Mouse (Mus musculus): ENCODE measurements at regions not wholly inside any gene's neighbourhood (a gene's known extent, or its start where the extent isn't known, plus 50 kb on each side); places are given as distances from the start of the nearest gene placed in this dataset.

- DNase-seq (ENCODE audit: low spot score) (no peak), ATAC-seq (replicated peaks; ENCODE audit: low FRiP score, low TSS enrichment, low read depth) (no peak)
- H3K4me2 ChIP-seq (ENCODE audit: low read length): no peak overlapping the region
- no peak overlapping the region for H3K27ac ChIP-seq (ENCODE audit: low read depth)
- H3K9me3 ChIP-seq (ENCODE audit: control insufficient read depth, low read length): no peaks in the 10 kb centered on the region
- no peak overlapping the region for H3K4me3 ChIP-seq (ENCODE audit: low read depth, low read length)
- 68% methylated on average over 5 of the region's 5 CpGs for WGBS
- no peak overlapping the region for H3K9ac ChIP-seq (ENCODE audit: low read length)
- no peaks in the 10 kb centered on the region for H3K4me1 ChIP-seq (replicated peaks; ENCODE audit: control insufficient read depth, insufficient read depth, low read length)
- no peaks in the 10 kb centered on the region for H3K27me3 ChIP-seq (replicated peaks; ENCODE audit: control insufficient read depth, insufficient read depth, low read length)
- H3K36me3 ChIP-seq (ENCODE audit: control insufficient read depth, insufficient read depth, low read length): no peaks in the 10 kb centered on the region
Measured at GRCm38 (mm10) chr3:35688111-35688510, 65.8 kb upstream of the Atp11b start.

GRCm38 (mm10) chr3:35688781-35689180, 65.1 kb upstream of the Atp11b start:
- H3K4me3 ChIP-seq (ENCODE audit: low read depth, low read length): no peak overlapping the region
- H3K27ac ChIP-seq (ENCODE audit: low read depth): no peak overlapping the region
- no peak overlapping the region for H3K9ac ChIP-seq (ENCODE audit: low read length)
- ATAC-seq (replicated peaks; ENCODE audit: low FRiP score, low TSS enrichment, low read depth) (peak; percentile 44; the same call in 1 of the 2 replicates), DNase-seq (ENCODE audit: low spot score) (no peak)
- no peak overlapping the region for H3K4me2 ChIP-seq (ENCODE audit: low read length)
- H3K36me3 ChIP-seq (ENCODE audit: control insufficient read depth, insufficient read depth, low read length): no peaks in the 10 kb centered on the region
- H3K9me3 ChIP-seq (ENCODE audit: control insufficient read depth, low read length): no peaks in the 10 kb centered on the region
- 18% methylated on average over 4 of the region's 4 CpGs for WGBS
- no peaks in the 10 kb centered on the region for H3K27me3 ChIP-seq (replicated peaks; ENCODE audit: control insufficient read depth, insufficient read depth, low read length)
- H3K4me1 ChIP-seq (replicated peaks; ENCODE audit: control insufficient read depth, insufficient read depth, low read length): no peaks in the 10 kb centered on the region

DNA sequence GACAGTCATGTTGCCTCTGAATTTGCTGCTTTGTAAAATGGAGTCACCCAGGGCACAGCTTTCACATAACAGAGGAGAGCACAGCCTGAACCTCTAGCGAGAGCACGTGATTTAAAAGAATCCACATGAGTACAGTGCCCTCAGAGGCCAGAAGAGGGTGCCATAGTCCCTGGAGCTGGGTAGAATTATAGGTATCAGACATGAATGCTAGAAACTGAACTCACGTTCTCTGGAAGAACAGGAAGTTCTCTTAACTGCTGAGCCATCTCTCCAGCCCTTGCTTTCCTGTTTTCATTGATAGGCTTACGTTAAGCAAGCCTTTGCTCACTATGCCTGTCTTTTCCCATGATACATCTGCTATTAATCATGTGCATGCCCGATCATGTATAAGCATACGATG, 60.9 kb upstream of the Atp11b start:
- ATAC-seq (replicated peaks; ENCODE audit: low FRiP score, low TSS enrichment, low read depth): peak; percentile 77
- Histone ChIP-seq H3K36me3 (ENCODE audit: control insufficient read depth, insufficient read depth, low read length) (no peaks in the 10 kb centered on the region), H3K27me3 (replicated peaks; ENCODE audit: control insufficient read depth, insufficient read depth, low read length) (no peaks in the 10 kb centered on the region), H3K27ac (ENCODE audit: low read depth) (no peak overlapping the region), H3K4me2 (ENCODE audit: low read length) (no peak overlapping the region), H3K9me3 (ENCODE audit: control insufficient read depth, low read length) (no peaks in the 10 kb centered on the region), H3K4me1 (replicated peaks; ENCODE audit: control insufficient read depth, insufficient read depth, low read length) (no peaks in the 10 kb centered on the region), H3K4me3 (ENCODE audit: low read depth, low read length) (no peak overlapping the region), H3K9ac (ENCODE audit: low read length) (no peak overlapping the region)
- 44% methylated on average over 6 of the region's 6 CpGs for WGBS
- DNase-seq (ENCODE audit: low spot score): peak; percentile 78

- Histone ChIP-seq H3K9me3 (ENCODE audit: control insufficient read depth, low read length) (no peaks in the 10 kb centered on the region), H3K36me3 (ENCODE audit: control insufficient read depth, insufficient read depth, low read length) (no peaks in the 10 kb centered on the region), H3K4me2 (ENCODE audit: low read length) (no peak overlapping the region), H3K4me1 (replicated peaks; ENCODE audit: control insufficient read depth, insufficient read depth, low read length) (no peaks in the 10 kb centered on the region), H3K9ac (ENCODE audit: low read length) (no peak overlapping the region), H3K27me3 (replicated peaks; ENCODE audit: control insufficient read depth, insufficient read depth, low read length) (no peaks in the 10 kb centered on the region), H3K27ac (ENCODE audit: low read depth) (no peak overlapping the region), H3K4me3 (ENCODE audit: low read depth, low read length) (no peak overlapping the region)
- WGBS: 87% methylated on average over 12 of the region's 12 CpGs
- DNase-seq (ENCODE audit: low spot score) (no peak), ATAC-seq (replicated peaks; ENCODE audit: low FRiP score, low TSS enrichment, low read depth) (no peak)
Measured at GRCm38 (mm10) chr3:35693551-35693950, 60.4 kb upstream of the Atp11b start.

- no peak for DNase-seq (ENCODE audit: low spot score)
- H3K4me3 ChIP-seq (ENCODE audit: low read depth, low read length): no peak overlapping the region
- H3K27me3 ChIP-seq (replicated peaks; ENCODE audit: control insufficient read depth, insufficient read depth, low read length): no peaks in the 10 kb centered on the region
- H3K4me2 ChIP-seq (ENCODE audit: low read length): no peak overlapping the region
- H3K36me3 ChIP-seq (ENCODE audit: control insufficient read depth, insufficient read depth, low read length): no peaks in the 10 kb centered on the region
- ATAC-seq (replicated peaks; ENCODE audit: low FRiP score, low TSS enrichment, low read depth): no peak
- no peak overlapping the region for H3K9ac ChIP-seq (ENCODE audit: low read length)
- H3K4me1 ChIP-seq (replicated peaks; ENCODE audit: control insufficient read depth, insufficient read depth, low read length): no peaks in the 10 kb centered on the region
- no peak overlapping the region for H3K27ac ChIP-seq (ENCODE audit: low read depth)
- H3K9me3 ChIP-seq (ENCODE audit: control insufficient read depth, low read length): no peaks in the 10 kb centered on the region
- 64% methylated on average over 4 of the region's 4 CpGs for WGBS
Measured at GRCm38 (mm10) chr3:35694241-35694640, 59.7 kb upstream of the Atp11b start.

DNA sequence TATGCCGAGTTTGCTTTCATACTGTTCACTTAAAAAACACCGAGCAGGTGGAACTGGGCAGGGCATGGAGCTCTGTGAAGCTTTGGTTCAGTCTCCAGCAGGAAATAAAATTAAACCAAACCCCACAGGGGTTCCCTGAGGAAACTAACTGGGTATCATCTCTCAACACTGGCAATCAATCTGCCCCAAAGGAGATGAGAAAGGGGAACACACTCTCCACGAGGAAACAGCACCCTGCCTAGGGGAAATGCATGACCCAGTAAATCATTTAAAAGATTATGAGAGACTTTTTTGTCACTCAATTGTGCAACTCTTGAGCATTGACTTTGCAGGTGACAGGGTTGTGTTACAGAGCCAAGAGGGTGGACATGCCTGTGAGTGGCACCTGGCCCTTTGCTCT, 58.0 kb upstream of the Atp11b start:
- Histone ChIP-seq H3K4me2 (ENCODE audit: low read length) (no peak overlapping the region), H3K9ac (ENCODE audit: low read length) (no peak overlapping the region), H3K27ac (ENCODE audit: low read depth) (no peak overlapping the region), H3K4me1 (replicated peaks; ENCODE audit: control insufficient read depth, insufficient read depth, low read length) (no peaks in the 10 kb centered on the region), H3K9me3 (ENCODE audit: control insufficient read depth, low read length) (no peaks in the 10 kb centered on the region), H3K36me3 (ENCODE audit: control insufficient read depth, insufficient read depth, low read length) (no peaks in the 10 kb centered on the region), H3K4me3 (ENCODE audit: low read depth, low read length) (no peak overlapping the region), H3K27me3 (replicated peaks; ENCODE audit: control insufficient read depth, insufficient read depth, low read length) (no peaks in the 10 kb centered on the region)
- WGBS: 69% methylated on average over 3 of the region's 3 CpGs
- no peak for ATAC-seq (replicated peaks; ENCODE audit: low FRiP score, low TSS enrichment, low read depth)
- DNase-seq (ENCODE audit: low spot score): no peak

DNA sequence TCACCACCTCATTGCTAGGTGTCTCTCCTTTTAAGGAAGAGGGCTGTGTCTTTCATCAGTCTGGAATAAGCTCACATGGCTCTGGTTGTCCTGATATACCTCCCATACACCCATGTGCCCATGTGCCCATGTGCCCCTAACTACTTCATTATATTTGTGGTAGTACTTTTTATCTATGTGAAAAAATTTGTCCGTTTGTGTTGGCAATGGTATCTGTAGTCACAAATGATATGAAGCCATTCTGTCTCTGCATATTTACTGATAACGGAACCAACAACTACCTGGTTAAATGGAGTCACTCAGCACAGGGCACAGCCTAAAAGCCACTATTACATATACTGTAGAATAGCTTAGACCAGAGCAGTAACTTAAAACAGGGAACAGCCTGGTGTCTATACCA, 54.6 kb upstream of the Atp11b start:
- H3K9ac ChIP-seq (ENCODE audit: low read length): no peak overlapping the region
- WGBS: 91% methylated on average over 2 of the region's 2 CpGs
- H3K4me3 ChIP-seq (ENCODE audit: low read depth, low read length): no peak overlapping the region
- H3K9me3 ChIP-seq (ENCODE audit: control insufficient read depth, low read length): no peaks in the 10 kb centered on the region
- H3K27ac ChIP-seq (ENCODE audit: low read depth): no peak overlapping the region
- ATAC-seq (replicated peaks; ENCODE audit: low FRiP score, low TSS enrichment, low read depth) (no peak), DNase-seq (ENCODE audit: low spot score) (peak; percentile 28)
- H3K36me3 ChIP-seq (ENCODE audit: control insufficient read depth, insufficient read depth, low read length): no peaks in the 10 kb centered on the region
- H3K4me2 ChIP-seq (ENCODE audit: low read length): no peak overlapping the region
- no peaks in the 10 kb centered on the region for H3K27me3 ChIP-seq (replicated peaks; ENCODE audit: control insufficient read depth, insufficient read depth, low read length)
- no peaks in the 10 kb centered on the region for H3K4me1 ChIP-seq (replicated peaks; ENCODE audit: control insufficient read depth, insufficient read depth, low read length)

GRCm38 (mm10) chr3:35699979-35700378, 53.9 kb upstream of the Atp11b start:
- Histone ChIP-seq H3K4me1 (replicated peaks; ENCODE audit: control insufficient read depth, insufficient read depth, low read length) (no peaks in the 10 kb centered on the region), H3K27ac (ENCODE audit: low read depth) (no peak overlapping the region)
- ATAC-seq (replicated peaks; ENCODE audit: low FRiP score, low TSS enrichment, low read depth): no peak

GRCm38 (mm10) chr3:35703528-35704327, 50.2 kb upstream of the Atp11b start:
- H3K9ac ChIP-seq (ENCODE audit: low read length): no peak overlapping the region
- no peak overlapping the region for H3K4me2 ChIP-seq (ENCODE audit: low read length)
- DNase-seq (ENCODE audit: low spot score) (peak; percentile 49), ATAC-seq (replicated peaks; ENCODE audit: low FRiP score, low TSS enrichment, low read depth) (no peak)
- H3K9me3 ChIP-seq (ENCODE audit: control insufficient read depth, low read length): no peaks in the 10 kb centered on the region
- no peaks in the 10 kb centered on the region for H3K27me3 ChIP-seq (replicated peaks; ENCODE audit: control insufficient read depth, insufficient read depth, low read length)
- no peak overlapping the region for H3K4me3 ChIP-seq (ENCODE audit: low read depth, low read length)
- no peaks in the 10 kb centered on the region for H3K36me3 ChIP-seq (ENCODE audit: control insufficient read depth, insufficient read depth, low read length)
- no peaks in the 10 kb centered on the region for H3K4me1 ChIP-seq (replicated peaks; ENCODE audit: control insufficient read depth, insufficient read depth, low read length)
- H3K27ac ChIP-seq (ENCODE audit: low read depth): no peak overlapping the region
- WGBS: 64% methylated on average over 8 of the region's 8 CpGs

More at GRCm38 (mm10) chr3:35699979-35700378, 53.9 kb upstream of the Atp11b start:
- H3K9me3 ChIP-seq (ENCODE audit: control insufficient read depth, low read length): no peaks in the 10 kb centered on the region
- DNase-seq (ENCODE audit: low spot score): peak; percentile 6
- no peak overlapping the region for H3K4me2 ChIP-seq (ENCODE audit: low read length)
- H3K9ac ChIP-seq (ENCODE audit: low read length): no peak overlapping the region
- no peaks in the 10 kb centered on the region for H3K36me3 ChIP-seq (ENCODE audit: control insufficient read depth, insufficient read depth, low read length)
- no peaks in the 10 kb centered on the region for H3K27me3 ChIP-seq (replicated peaks; ENCODE audit: control insufficient read depth, insufficient read depth, low read length)
- no peak overlapping the region for H3K4me3 ChIP-seq (ENCODE audit: low read depth, low read length)
